Mouse (Mus musculus) embryo, embryonic 11.5 days (tissue): Measurements from ENCODE around the gene Lclat1.
A peak's percentile ranks its signal among the peaks of the same experiment; 100 is the strongest.
"Not testable (repeated sequence)": the region's sequence is repeated elsewhere in the genome, so short reads cannot be mapped to it uniquely, and the experiment has no call there.

Source experiments
- DNase-seq: peaks from one replicate; pipeline ENCODE4 v3.0.0-alpha.2; 2012; ENCODE audit warnings: low read depth, low spot score

The Lclat1 gene

DNA sequence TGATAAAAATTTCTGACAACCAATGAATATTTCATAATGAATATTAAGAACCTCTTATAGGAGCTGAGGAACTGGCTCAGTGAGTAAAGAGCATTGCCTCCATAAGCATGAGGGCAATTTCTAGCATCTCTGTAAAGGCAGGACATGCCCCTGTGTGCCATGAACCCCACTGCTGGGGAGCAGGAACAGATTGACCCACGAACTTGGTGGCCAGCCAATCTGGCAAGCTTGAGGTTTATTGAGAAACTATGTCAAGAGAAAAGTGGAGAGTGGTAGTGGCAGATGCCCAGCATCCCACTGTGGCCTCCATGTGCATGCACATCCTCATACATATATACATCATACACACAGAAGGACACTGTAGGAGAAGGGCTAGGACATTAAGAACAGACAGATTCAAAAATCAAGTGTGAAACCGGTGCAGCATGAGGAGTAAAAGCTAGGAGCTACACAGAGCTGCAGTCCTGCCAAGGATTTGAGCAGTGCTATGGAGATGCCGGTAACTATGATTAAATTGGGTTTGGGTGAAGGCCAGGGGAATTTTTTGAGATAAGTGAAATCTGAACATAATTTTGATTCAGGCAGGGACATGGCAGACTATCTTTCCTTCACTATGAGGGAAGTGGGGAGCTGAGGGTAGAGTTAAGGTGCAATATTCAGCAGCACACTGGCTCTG, 129.5 kb downstream of the Lclat1 start:
- no peak for DNase-seq

DNA sequence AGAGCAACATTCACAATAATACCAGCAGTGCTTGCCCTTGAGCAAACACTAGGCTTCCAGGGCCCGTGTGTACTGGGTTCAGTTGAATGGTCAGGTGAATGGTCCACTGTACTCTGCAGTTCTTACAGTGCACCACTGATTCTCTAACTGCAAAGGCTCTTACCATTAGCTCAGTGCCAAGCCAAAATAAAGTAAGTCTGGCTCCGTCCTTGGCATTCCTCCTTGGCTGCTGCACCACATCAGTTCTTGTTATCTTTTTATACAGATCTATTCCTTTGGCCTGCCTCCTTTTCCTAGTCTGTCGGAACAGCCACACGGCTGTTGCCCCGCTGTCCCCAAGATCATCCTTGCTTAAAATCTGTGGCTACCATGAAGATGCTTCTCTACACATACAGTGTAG, 130.7 kb downstream of the Lclat1 start:
- no peak for DNase-seq

DNA sequence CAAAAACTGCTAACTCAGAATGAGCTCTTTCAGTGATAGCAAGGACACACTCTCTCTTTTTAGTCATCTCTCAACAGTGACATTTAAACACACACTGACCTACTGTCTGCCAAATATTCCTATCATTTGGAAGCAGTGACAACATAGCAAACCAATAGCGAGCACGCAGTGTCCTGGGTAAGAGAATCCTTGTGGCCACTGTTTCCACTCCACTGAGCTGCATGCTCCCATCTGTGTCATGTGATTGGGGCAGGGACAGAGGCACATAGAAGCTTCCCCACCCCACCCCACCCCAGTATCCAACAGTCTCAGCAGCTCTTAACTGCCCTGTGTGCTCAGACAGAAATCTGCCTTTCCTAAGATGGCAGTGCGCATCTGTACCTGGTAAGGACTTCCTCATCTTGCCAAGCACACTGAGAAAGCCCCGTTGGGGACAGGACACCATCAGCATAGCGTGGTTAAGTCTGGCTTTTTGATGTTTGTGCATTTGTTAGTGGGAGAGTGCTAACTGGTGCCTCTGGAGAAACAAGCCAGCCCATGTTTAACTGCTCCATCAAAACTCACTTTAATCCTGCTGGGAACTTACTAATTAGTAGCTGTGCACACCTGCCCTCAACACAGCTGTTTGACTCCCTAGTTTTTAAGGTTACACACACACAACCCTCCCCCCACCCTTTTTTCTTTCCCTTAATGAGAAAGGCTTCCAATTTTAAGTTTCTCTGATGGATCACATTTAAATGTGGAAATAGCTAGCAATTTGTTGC, 133.5 kb downstream of the Lclat1 start:
- no peak for DNase-seq

GRCm38 (mm10) chr17:73243676-73244075, 135.9 kb downstream of the Lclat1 start:
- DNase-seq, result no peak

DNA sequence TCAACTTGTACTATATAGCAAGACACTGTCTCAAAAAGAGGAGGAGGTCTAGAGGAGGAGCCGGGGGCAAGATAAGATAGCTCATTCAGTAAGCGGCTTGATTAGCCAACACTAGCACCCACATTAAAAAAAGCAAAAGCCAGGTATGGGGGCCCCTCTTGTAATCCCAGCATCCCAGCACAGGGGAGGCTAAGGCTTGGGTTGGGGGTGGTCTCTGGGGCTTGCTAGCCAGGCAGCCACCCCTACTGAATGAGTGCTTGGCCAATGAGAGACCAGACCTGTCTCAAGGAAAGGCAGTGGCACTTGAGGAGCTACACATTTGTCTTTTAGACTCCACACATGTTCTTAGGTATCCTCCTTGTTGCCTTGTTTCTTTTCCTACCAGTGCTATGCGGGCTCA, 136.8 kb downstream of the Lclat1 start:
- DNase-seq, result no peak

GRCm38 (mm10) chr17:73245089-73245684, 137.4 kb downstream of the Lclat1 start:
- no peak for DNase-seq

DNA sequence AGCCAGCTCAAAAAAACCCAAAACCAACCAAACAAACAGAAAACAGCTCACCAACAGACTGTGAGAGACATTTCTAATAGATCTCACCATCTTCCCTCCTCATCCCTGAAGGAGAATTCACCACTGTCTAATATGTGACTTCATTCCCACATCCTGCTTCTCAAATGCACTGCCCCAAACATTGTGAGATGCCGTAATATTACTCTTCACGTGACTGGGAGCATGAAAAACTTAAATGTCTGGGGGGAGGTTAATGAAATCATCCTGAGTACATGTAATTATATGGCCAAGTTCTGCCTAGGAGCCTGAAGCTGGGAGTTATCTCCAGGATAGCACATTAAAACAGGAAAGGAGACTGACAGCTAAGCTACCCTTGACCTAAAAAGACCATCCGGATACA, 138.3 kb downstream of the Lclat1 start:
- DNase-seq, result no peak

- no peak for DNase-seq
These were observed 139.1 kb downstream of the Lclat1 start for GRCm38 (mm10) chr17:73246926-73247325.

DNA sequence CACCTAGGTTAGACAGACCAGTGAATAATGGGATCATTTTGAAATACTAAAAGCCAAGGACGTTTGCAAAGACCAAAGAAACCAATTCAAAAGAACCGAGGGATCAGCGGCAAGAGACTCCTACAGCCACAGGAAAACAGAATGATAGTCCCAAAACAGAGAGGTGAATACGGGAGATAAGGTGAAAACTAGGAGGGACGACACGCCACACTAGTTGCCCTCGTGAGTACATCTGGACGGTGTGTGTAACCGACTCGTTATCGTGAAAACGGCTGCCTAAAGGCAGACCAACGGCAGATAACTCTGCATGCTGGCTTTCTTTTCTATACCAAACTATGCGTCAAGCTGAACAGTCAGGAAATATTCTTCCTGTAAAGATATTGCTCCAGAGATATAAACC, 140.0 kb downstream of the Lclat1 start:
- DNase-seq, result no peak

GRCm38 (mm10) chr17:73250488-73251141, 142.8 kb downstream of the Lclat1 start:
- no peak for DNase-seq

GRCm38 (mm10) chr17:73251142-73251502, 143.3 kb downstream of the Lclat1 start:
- DNase-seq, result no peak

DNA sequence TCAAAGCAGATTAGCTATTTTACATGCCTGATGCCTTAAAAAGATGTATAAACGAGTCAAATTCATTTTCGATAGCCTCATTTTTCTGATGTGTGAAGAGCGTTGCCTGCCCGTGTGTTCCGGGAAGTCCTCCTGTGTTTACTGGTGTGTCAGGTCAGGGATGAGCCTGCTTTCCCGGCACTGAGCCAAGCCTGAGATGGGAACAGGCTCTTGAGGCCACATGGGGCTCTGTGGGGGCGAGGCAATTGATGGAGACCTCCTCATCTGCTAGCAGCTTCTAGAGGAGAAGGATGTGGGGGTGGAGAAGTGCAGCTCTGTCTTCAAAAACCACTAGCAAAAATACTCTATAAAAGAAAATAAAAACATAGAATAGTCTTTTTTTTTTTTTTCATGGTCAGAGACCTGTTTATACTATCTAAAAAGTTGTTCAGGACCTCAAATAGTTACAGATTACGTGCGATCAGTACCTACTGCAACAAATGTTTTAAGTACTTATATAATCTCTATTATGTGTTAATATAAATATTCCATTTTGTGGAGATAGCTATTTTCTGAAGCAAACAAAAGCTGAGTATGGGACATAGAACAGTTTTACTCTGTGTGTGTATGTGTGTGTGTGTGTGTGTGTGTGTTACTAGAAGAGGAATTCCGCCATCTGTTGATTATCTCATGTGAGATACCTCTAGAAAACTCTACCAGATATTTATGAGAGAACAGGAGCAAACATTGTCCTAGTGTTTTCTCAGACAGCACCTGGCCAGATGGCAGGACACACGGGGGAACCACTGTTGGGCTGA, 144.2 kb downstream of the Lclat1 start:
- DNase-seq, result no peak

GRCm38 (mm10) chr17:73253291-73253969, 145.6 kb downstream of the Lclat1 start:
- no peak for DNase-seq

GRCm38 (mm10) chr17:73255801-73256200, 148.0 kb downstream of the Lclat1 start:
- DNase-seq, result no peak

DNA sequence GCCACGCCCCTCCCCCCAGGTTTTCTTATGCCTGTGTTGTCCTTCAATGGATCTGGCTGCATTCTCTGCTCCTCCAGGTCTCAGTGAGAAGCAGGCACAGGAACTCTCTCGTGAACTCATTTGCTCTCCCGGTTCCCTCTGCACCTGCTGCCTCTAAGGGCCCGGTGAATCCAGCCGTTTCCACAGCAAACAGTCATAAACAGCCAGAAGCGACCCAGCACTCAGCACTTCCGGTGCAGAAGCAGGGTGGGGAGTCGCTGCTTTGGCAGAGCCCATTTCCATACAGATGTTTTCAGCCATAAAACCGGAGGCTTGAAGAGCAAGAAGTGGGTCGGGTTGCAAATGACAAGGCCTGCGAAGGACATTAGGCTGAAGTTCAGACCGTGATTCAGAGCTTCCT, 150.8 kb downstream of the Lclat1 start:
- peak; percentile 13 for DNase-seq

- DNase-seq, result not testable (repeated sequence)
These were observed 151.5 kb downstream of the Lclat1 start for GRCm38 (mm10) chr17:73259258-73259657.

DNA sequence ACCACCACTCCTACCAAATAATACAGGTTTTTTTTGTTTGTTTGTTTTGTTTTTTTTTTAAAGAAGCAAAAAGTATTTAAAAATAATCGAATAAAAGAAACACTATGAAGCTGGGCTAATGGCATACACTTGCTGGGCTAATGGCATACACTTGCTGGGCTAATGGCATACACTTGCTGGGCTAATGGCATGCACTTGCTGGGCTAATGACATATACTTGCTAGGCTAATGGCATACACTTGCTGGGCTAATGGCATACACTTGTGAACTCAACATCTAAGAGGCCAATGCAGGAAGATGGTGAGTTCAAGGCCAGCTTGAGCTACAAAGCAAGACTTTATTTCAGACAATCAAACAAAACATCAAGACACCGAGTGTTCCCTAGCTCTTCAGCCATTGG, 154.8 kb downstream of the Lclat1 start:
- DNase-seq, result no peak

- no peak for DNase-seq
These were observed 155.3 kb downstream of the Lclat1 start for GRCm38 (mm10) chr17:73263077-73263501.

DNA sequence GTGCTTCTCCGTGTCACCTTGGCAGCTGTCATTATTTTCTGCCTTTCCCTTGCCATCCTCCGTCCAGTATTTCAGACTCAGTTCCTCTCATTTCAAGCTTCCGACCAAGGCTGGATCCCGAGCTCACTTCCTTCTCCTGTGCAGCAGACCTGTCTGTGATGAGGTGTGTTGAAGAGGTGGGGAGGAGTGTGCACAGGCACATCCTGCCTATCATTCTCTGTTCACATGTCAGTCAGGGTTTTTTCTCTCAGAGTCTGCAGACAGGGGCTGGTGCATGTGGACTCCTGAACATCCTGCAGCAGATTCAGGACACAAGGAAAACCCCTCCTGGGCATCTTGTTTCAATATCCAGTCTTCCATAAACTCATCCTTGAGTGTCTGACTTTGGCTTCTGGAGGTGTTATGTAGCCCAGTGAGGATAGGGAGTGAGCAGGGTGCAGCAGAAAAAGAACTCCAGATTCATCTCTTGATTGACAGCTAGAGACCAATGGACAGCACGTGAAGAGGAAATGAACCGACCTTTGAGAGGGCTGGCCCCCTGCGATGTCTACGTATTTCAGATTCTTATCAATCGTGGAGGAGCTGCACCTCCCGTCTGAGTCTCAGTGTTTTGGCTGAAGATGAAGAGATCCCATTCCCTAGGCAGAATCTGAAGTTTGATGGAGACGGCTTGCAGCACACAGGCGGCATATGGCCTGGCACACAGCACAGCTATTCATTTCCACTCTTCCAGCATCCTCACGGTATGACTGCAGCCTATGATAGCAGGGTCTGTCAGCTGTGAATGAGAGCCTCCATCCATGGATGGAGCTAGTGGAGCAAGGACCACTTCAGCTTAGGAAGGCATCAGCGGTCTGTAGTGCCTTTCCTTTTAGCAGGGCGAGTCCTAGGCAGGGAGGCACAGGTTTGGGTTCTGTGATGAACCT, 163.3 kb downstream of the Lclat1 start:
- DNase-seq, result no peak
